Mouse (Mus musculus) mesoderm, embryonic 11.5 days (tissue): Measurements from ENCODE around the gene Col17a1.

Experiments
- DNase-seq: peaks from one replicate; pipeline ENCODE4 v3.0.0-alpha.2; 2012; ENCODE audit warnings: low read depth, low spot score

Gene Col17a1

GRCm38 (mm10) chr19:47691994-47692393 is at the start of gene Col17a1:
TSS of gene Col17a1 (minus strand) at chr19:47692094.
- DNase-seq, result no peak

DNA sequence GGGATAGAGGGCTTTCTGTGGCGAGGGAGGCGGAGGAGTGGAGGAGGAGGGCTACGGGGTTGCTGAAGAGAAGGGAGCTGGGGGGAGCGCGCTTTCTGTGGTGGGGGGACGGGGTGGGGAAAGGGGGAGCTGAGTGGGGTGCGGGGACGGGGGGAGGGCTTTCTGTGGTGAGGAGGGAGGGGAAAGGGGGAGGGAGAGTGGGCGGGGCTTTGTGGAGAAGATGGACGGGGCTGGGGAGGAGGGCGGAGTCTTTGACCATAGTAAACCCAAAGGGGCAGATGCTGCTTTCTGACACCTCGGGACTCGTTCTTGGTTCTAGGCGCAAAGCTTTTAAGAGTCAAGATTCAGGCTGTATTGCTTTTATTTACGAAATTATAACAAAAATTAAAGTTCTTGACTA is 40.0 kb upstream of the Col17a1 start:
- peak; percentile 76 for DNase-seq

- peak; percentile 98 for DNase-seq
These were observed 39.4 kb upstream of the Col17a1 start, which contains the start of gene Sfr1 for GRCm38 (mm10) chr19:47731071-47731881. TSS of gene Sfr1 (plus strand) at chr19:47731682.

GRCm38 (mm10) chr19:47730691-47731070 is 38.8 kb upstream of the Col17a1 start:
- DNase-seq, result peak; percentile 81

- no peak for DNase-seq
These were observed 33.8 kb upstream of the Col17a1 start for GRCm38 (mm10) chr19:47725643-47726140.

DNA sequence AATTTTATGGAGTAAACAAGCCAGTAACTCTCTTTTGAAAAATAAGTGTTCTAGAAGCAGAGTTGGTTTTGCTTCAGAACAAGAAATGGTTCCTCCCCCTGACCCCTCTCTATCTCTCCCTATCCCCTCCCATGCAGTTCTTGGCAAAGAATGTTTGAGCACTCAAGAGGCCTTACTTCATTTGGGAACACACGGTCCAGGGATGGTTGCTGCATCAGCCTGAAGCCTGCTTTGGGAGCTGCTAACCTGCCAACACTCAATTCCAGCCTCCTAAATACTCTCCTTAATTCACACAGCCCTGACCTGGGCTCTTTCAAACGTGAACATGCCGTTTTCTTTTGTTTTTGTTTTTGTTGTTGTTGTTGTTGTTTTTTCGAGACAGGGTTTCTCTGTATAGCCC is 33.0 kb upstream of the Col17a1 start:
- no peak for DNase-seq

- DNase-seq, result no peak
These were observed 30.6 kb upstream of the Col17a1 start for GRCm38 (mm10) chr19:47722471-47722870.

DNA sequence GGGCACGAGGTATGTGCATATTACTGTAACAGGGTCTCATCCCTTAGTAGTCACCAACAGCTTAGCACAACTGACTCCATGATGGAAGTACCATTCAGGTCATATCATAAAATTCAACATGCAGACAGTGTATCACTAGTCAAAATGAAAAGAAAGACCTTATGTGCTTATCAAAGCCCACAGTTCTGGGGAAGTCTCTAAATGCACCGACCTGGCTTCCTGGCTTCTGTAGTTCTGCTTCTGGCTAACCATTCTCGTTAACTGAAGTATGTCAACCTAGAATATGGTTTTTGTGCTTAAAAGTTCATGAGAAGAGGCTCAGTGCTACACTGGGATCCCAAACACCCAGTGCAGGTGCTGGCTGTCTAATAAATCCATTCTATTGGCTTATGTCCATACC is 27.3 kb upstream of the Col17a1 start:
- no peak for DNase-seq

DNA sequence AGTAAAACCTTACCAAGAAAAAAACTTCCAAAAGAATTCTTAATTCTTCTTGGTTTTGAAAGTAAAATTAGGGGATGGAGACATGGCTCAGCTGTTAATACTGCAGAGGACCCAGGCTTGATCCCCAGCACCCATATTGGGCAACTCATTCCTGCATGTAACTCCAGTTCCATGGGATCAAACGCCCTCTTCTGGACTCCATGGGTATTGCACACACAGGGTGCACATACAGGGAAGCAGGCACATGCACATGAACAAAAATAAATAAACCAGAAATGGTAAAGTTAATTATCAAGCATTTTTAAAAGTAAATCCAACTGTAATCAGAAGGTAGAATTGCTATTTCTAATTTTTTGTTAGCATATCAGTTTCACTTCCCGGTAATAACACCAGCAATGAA is 24.2 kb upstream of the Col17a1 start:
- no peak for DNase-seq

- DNase-seq, result no peak
These were observed 21.6 kb upstream of the Col17a1 start for GRCm38 (mm10) chr19:47713457-47713856.

GRCm38 (mm10) chr19:47710376-47710775 is 18.5 kb upstream of the Col17a1 start:
- no peak for DNase-seq

GRCm38 (mm10) chr19:47705772-47706309 is 13.9 kb upstream of the Col17a1 start:
- DNase-seq, result no peak

- DNase-seq, result no peak
These were observed 13.3 kb upstream of the Col17a1 start for GRCm38 (mm10) chr19:47705080-47705771.

DNA sequence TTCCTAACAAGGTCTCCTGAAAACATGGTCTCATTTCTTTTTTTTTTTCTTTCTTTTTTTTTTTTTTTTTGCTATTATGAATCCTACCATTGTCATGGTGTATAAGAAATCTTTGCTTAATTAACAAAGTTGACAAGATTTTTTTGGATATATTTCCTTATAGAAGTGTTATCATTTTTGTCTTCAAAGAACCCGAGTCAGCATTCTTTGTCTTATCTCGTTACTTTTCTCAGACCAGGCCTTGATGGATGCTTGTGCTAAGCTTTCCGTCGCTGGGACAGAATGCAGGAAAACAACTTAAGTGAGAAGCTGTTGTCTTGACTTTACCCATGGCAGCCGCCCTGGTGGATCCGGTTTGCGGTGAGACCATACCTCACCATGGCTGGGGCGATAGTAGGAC is 8.6 kb upstream of the Col17a1 start:
- DNase-seq, result no peak

DNA sequence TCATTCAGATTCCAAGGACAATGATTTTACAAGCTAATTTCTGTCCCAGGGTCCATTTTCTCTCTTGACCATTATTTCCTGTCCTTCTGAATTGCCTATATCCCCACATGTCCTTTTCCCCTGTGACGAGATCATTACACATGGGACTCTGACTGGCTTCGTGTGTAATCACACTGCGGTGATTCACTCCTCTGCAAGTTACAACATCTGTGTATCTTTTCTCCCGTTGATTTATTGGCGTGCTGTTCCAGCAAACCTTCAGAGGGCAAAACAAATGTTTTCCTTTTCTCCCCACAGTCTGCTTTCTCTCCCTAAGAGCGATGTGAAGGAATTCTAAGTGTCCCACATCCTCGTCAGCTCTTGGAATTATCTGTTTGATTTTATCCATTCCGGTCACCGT is 7.8 kb upstream of the Col17a1 start:
- peak; percentile 56 for DNase-seq

GRCm38 (mm10) chr19:47698266-47698665 is 6.4 kb upstream of the Col17a1 start:
- DNase-seq, result peak; percentile 15

GRCm38 (mm10) chr19:47697067-47697466 is 5.2 kb upstream of the Col17a1 start:
- DNase-seq, result no peak

DNA sequence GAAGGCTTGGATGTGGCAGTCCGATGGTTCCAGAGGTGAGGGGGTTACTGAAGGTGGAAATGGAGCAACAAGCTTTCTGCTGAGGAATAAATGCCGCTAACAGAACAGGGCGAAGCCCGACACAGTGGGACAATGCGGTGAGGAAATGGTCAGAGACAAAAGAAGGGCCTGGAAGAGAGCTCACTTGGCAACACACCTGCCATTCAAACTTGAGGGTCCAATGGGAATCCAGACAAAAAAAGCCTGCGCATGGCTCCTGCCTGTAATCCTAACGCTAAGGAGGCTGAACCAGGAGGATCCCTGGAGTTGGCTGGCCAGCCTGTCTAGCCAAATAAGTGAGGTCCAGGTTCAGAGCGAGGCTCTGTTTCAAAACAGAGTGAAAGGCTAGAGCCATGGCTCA is 4.5 kb upstream of the Col17a1 start:
- DNase-seq, result no peak

- no peak for DNase-seq
These were observed 3.8 kb upstream of the Col17a1 start for GRCm38 (mm10) chr19:47695725-47696124.

- DNase-seq, result no peak
These were observed 2.3 kb downstream of the Col17a1 start for GRCm38 (mm10) chr19:47689592-47689991.

GRCm38 (mm10) chr19:47678675-47679074 is 13.2 kb downstream of the Col17a1 start:
- DNase-seq, result no peak

DNA sequence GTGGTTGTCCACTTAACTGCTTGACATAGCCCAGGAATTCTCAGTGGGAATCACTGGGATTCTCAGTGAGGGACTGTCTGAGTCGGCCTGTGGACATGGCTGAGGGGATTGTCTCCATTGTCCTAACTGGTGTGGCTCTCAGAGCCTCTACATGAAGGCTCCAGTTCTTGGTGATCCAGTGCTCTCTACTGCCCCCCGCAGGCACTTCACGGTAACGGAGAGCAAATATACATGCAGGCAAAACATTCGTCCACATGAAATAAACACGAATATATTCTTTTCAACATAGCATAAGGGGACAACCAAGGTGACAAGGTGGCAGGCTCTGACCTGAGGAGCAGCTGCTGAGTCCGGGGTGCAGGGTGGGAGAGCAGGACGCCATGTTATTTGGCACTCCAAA is 17.5 kb downstream of the Col17a1 start:
- peak; percentile 41 for DNase-seq

DNA sequence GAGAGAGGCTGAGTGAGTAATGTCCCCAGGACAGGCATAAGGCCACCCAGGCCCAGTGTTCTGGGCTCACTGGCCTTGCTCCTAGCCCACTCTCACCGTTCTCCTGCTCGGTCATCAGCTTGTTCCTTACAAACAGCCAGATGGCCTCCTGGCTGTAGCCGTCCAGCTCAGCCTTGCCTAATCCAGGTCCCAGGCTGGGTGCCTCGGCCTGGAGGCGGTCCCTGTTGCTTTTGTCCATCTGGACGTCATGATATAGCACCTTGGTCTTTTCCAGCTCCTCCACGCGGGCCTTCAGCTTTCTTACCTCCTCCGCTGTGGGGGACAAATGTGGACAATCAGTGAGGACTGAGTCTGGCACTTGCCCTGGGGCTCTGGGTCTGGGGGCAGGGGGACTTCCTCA is 23.5 kb downstream of the Col17a1 start:
- DNase-seq, result no peak
